Mouse (Mus musculus) liver, adult 2 months (tissue): ENCODE data around the gene Tecta. TPM values are rescaled to one million over a fixed set of nuclear protein-coding genes. Genes with fewer than 3 reads are reported as not detected.
A peak's percentile ranks its signal among the peaks of the same experiment; 100 is the strongest.

Experiments used
- DNase-seq: peaks from one replicate; pipeline ENCODE4 v3.0.0-alpha.2; 2011; ENCODE audit warnings: low read depth, low spot score; ENCODE audit errors: extremely low read depth
- H3K27ac ChIP-seq: fragments of 200-500 bp; replicated peaks from 2 replicates; pipeline ENCODE4 v1.5.1; 2012; ENCODE audit warnings: low read depth, mild to moderate bottlenecking, control low read depth, inconsistent platforms, low read length; ENCODE audit not compliant: insufficient read depth
- H3K27me3 ChIP-seq: fragments of 200-500 bp; 2 replicates; pipeline ENCODE4 v1.6.1; 2012; ENCODE audit warnings: mild to moderate bottlenecking, moderate library complexity, low read length, inconsistent platforms; ENCODE audit not compliant: control insufficient read depth, insufficient read depth
- H3K36me3 ChIP-seq: fragments of 200-500 bp; 2 replicates; pipeline ENCODE4 v1.6.1; 2012; ENCODE audit warnings: low read length, inconsistent platforms; ENCODE audit not compliant: control insufficient read depth, insufficient read depth
- H3K4me1 ChIP-seq: fragments of 200-500 bp; 2 replicates; pipeline ENCODE4 v1.6.1; 2011; ENCODE audit warnings: low read length; ENCODE audit not compliant: control insufficient read depth, insufficient read depth
- H3K4me3 ChIP-seq: fragments of 200-500 bp; 2 replicates; pipeline ENCODE4 v1.5.1; 2011; ENCODE audit warnings: low read depth, mild to moderate bottlenecking, control low read depth, low read length, moderate library complexity; ENCODE audit not compliant: insufficient read depth
- H3K79me2 ChIP-seq: fragments of 200-500 bp; 2 replicates; pipeline ENCODE4 v1.6.1; 2012; ENCODE audit warnings: inconsistent platforms, mild to moderate bottlenecking, low read length, moderate library complexity; ENCODE audit not compliant: control insufficient read depth, insufficient read depth
- H3K9ac ChIP-seq: fragments of 200-500 bp; 2 replicates; pipeline ENCODE4 v1.6.1; 2012; ENCODE audit warnings: low read depth, mild to moderate bottlenecking, control low read depth, inconsistent platforms, low read length
- CTCF ChIP-seq: fragments of 200-500 bp; IDR thresholded peaks from 2 replicates; pipeline ENCODE4 v1.5.1; 2011; ENCODE audit warnings: low read depth, low read length, control low read depth
- POLR2A ChIP-seq: fragments of 200-500 bp; IDR thresholded peaks from 2 replicates; pipeline ENCODE4 v1.6.1; 2011; ENCODE audit warnings: low read length, control low read depth; ENCODE audit not compliant: insufficient read depth; ENCODE audit errors: extremely low read depth
- WGBS: fragments of 180-500 bp; shearing (Covaris S2); methylation state at CpG from one replicate; pipeline ENCODE4 v1.1.7; 2018; 5-methylcytosine and 5-hydroxymethylcytosine counted together
- polyA plus RNA-seq: library from polyadenylated mRNA; depleted of rRNA; stranded (reverse); fragments of >200 nt; gene quantifications from 2 replicates; pipeline ENCODE4 v1.2.3, GENCODE M21; 2012
- total RNA-seq: library from RNA; depleted of rRNA; stranded (reverse); fragments of >200 nt; gene quantifications from 2 replicates; pipeline ENCODE4 v1.2.3, GENCODE M21; 2014

Tecta gene
- total and polyA plus RNA-seq, 2 experiments = not detected

DNA sequence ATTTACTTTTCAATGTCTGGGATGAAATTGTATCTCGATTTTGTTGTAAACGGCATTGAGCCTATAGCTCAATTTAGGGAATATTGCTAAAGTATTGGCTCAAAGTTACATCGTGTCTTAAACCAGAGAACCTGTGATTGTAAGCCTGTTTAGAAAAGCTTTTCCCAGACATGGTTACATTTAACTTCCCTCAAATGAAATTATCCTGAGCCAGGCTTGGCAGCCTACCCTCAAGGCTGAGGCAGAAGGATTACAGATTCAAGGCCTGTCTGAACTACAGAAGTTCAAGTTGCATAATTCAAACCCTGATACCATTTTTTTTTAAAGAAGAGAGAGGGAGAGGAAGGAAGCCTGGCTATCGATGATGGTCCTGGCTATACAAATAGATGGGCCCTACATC, 95.8 kb downstream of the Tecta start:
- Histone ChIP-seq H3K36me3 (no peaks in the 10 kb centered on the region), H3K9ac (no peak overlapping the region), H3K4me3 (no peak overlapping the region), H3K27ac (no peak overlapping the region), H3K27me3 (no peaks in the 10 kb centered on the region), H3K4me1 (no peaks in the 10 kb centered on the region), H3K79me2 (no peaks in the 10 kb centered on the region)
- 83% methylated on average over 4 of the region's 4 CpGs for WGBS
- DNase-seq = no peak
- TF ChIP-seq CTCF = no peak
- TF ChIP-seq POLR2A = no peak

DNA sequence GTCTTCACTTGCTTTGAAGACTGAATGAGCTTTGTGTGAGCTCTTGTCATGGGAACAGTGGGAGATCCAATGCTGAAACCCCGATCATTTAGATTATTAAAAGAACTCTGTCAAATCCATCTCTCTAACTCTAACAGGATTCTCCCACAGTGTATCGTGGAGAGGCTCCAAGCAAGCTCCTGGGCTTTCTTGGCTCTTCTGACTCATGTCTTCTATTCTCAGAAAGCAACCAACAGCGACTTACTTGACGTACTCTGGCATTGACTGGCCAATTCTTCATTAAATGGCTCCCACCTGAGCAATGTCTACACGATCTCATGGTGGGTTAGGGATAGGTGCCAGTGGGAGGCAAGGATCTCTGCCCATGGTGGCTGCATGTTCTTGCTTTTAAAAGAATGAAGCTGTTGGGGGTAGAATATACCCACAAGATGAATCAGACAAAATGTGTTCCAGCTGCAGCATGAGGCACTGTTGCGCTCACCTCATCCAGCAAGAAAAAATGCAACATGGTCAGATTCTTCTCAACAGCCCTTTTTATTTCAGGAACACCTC, 98.6 kb downstream of the Tecta start:
- no peak for DNase-seq
- Histone ChIP-seq H3K4me3 (no peak overlapping the region), H3K79me2 (no peaks in the 10 kb centered on the region), H3K4me1 (no peaks in the 10 kb centered on the region), H3K27me3 (no peaks in the 10 kb centered on the region), H3K36me3 (no peaks in the 10 kb centered on the region), H3K9ac (no peak overlapping the region), H3K27ac (no peak overlapping the region)
- TF ChIP-seq POLR2A = no peak
- TF ChIP-seq CTCF = no peak
- 89% methylated on average over 6 of the region's 6 CpGs for WGBS

DNA sequence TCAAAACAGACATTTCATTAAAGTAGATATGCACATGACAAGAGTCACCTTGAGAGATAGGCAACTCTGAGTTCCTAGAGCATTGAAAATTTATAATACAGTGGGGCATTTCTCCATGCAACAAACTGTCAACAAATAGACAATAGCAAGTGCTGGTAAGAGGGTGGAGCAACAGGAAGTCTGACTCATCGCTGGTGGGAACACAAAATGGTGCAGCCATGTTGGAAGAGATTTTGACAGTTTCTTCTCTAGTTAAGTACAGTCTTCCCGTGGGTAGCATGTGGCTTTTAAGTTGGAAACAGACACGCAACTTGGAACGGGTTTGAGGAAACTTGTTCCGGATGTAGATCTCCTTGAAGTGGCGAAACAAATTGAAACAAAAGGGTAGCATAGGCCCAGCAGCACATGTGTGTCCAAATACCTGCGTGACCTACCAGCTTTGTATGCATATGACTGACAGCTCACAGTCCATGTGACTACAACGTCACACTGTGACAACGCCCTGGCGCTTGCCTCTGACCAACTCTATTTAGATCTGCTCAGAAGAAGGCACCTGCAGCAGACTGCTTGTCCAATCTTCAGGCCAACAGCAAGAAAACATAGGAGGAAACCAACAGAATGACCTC, 103.3 kb downstream of the Tecta start:
- H3K27me3 ChIP-seq = no peaks in the 10 kb centered on the region
- H3K79me2 ChIP-seq = no peaks in the 10 kb centered on the region
- WGBS = 95% methylated on average over 10 of the region's 10 CpGs
- no peak overlapping the region for H3K4me3 ChIP-seq
- DNase-seq = no peak
- H3K9ac ChIP-seq = no peak overlapping the region
- TF ChIP-seq CTCF (no peak), POLR2A (no peak)
- no peaks in the 10 kb centered on the region for H3K36me3 ChIP-seq
- no peak overlapping the region for H3K27ac ChIP-seq
- no peaks in the 10 kb centered on the region for H3K4me1 ChIP-seq

DNA sequence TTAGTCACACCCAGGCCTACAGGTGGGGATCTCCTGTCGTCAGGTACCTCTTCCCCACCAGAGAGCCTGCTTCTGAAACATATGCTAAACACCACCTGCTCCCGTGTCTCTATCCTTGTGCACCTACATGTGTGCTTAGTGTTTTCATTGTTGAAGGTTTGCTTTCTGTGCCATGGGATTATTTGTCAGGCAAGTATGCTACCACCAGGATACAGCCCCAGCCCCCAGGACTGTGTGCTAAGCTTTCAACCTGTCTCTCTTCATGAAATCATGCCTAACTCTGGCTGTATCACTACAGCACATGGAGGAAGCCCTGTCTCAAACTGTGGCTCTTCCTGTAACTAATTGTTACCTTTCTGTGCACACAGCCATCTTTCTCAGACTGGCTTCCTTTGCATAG, 105.6 kb downstream of the Tecta start:
- Histone ChIP-seq H3K9ac (no peak overlapping the region), H3K4me3 (no peak overlapping the region), H3K27me3 (no peaks in the 10 kb centered on the region), H3K36me3 (no peaks in the 10 kb centered on the region), H3K4me1 (no peaks in the 10 kb centered on the region), H3K79me2 (no peaks in the 10 kb centered on the region), H3K27ac (no peak overlapping the region)
- no peak for DNase-seq
- TF ChIP-seq POLR2A (no peak), CTCF (no peak)
- WGBS = 85% methylated on average over 2 of the region's 2 CpGs

DNA sequence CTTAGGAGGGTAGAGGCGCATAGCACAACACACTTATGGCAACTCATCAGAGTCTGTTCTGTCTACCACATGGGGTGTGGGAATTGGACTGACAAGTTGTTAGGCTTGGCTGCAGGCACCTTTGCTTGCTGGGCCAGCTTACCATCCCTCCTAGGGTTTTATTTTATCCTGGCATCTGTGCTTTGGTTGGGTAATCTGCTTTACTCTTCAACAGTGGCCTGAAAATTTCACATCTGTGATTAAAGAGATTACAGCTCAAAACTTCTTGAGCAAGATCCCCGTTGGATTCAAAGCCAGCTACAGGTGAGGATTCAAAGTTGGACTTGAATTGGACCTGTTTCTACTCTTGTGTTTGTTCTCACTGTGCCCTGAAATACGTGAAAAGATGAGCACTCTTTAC, 106.1 kb downstream of the Tecta start:
- Histone ChIP-seq H3K79me2 (no peaks in the 10 kb centered on the region), H3K27me3 (no peaks in the 10 kb centered on the region), H3K4me1 (no peaks in the 10 kb centered on the region), H3K36me3 (no peaks in the 10 kb centered on the region), H3K27ac (no peak overlapping the region), H3K4me3 (no peak overlapping the region), H3K9ac (no peak overlapping the region)
- 43% methylated on average over 3 of the region's 3 CpGs for WGBS
- peak; percentile 73 for DNase-seq
- TF ChIP-seq POLR2A (no peak), CTCF (no peak)

DNA sequence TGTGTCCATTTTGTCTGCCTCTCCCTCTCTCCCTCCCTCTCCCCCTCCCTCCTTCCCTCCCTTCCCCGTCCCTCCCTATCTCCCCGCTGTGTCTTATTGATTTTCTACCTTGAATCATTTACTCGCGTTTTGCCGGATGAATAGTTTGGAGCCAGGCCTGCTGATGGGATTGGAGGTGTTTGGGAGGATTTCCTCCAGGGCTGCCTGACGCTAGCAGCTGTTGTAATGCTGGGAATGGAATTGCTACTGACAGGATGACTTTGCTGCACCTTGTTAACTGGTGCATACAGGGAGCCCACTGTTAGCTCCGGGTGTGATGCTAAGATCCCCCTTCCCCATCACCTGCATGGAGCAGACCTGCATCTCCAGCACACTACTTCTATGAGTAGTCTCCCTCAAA, 106.7 kb downstream of the Tecta start:
- no peaks in the 10 kb centered on the region for H3K27me3 ChIP-seq
- H3K9ac ChIP-seq = no peak overlapping the region
- no peaks in the 10 kb centered on the region for H3K79me2 ChIP-seq
- no peak overlapping the region for H3K27ac ChIP-seq
- H3K4me3 ChIP-seq = no peak overlapping the region
- WGBS = 13% methylated on average over 7 of the region's 7 CpGs
- H3K36me3 ChIP-seq = no peaks in the 10 kb centered on the region
- DNase-seq = peak; percentile 69
- H3K4me1 ChIP-seq = no peaks in the 10 kb centered on the region
- TF ChIP-seq CTCF = no peak
- no peak for TF ChIP-seq POLR2A
